Mouse (Mus musculus) Patski (cell line): Measurements from ENCODE around the gene Olfr1408. TPM values are rescaled to one million over a fixed set of nuclear protein-coding genes. Genes with fewer than 3 reads are reported as not detected.

Experiments used
- ATAC-seq: fragments of 100-300 bp; one replicate; pipeline ENCODE4 v1.8.0; 2021
- CTCF ChIA-PET: fragments of 350-600 bp; sonication (Branson Sonifier 250); formaldehyde crosslinking; loops from one replicate; lab custom pipeline; 2022; ENCODE audit warnings: inconsistent platforms; lab: Charles Lee
- POLR2A ChIA-PET: fragments of 350-600 bp; sonication (Branson Sonifier 250); formaldehyde crosslinking; loops from one replicate; lab custom pipeline; 2022; ENCODE audit warnings: antibody characterized with exemption, inconsistent platforms; lab: Charles Lee
- DNase-seq: peaks from one replicate; pipeline ENCODE4 v3.0.0-alpha.2; 2011; ENCODE audit warnings: low read depth, low spot score
- H3K27me3 ChIP-seq: fragments of 371-371 bp; one replicate; pipeline ENCODE4 v1.5.1; 2021
- CTCF ChIP-seq: fragments of 100-300 bp; IDR thresholded peaks from one replicate; pipeline ENCODE4 v1.5.1; 2021
- in situ Hi-C: fragments of 300-500 bp; cut with MboI; formaldehyde crosslinking; loops from 3 replicates; pipeline ENCODE4 v1.11.1; 2018; ENCODE audit warnings: low pct_unique_long_range_greater_than_20kb, mixed read lengths
- polyA plus RNA-seq: library from polyadenylated mRNA; unstranded; gene quantifications from one replicate; pipeline ENCODE4 v1.2.3, GENCODE M21; 2021

Gene Olfr1408
- polyA plus RNA-seq: not detected

- in situ Hi-C loops: no loop called here
- ChIA-PET POLR2A (no interaction called here), CTCF (no interaction called here)
- no peaks in the 10 kb centered on the region for H3K27me3 ChIP-seq
- no peak for TF ChIP-seq CTCF
- no peak for ATAC-seq
- no peak for DNase-seq
Observed at GRCm38 (mm10) chr1:173137274-173137673, at the start of gene Olfr1408. Gene Olfr1408, minus strand, starts transcription at chr1:173137374.

GRCm38 (mm10) chr1:173174154-173174842, 37.1 kb upstream of the Olfr1408 start:
- no peak for ATAC-seq
- ChIA-PET CTCF (no interaction called here), POLR2A (no interaction called here)
- no peak for TF ChIP-seq CTCF
- H3K27me3 ChIP-seq: no peaks in the 10 kb centered on the region
- no peak for DNase-seq
- in situ Hi-C loops: no loop called here

Other genes starting within 250 kb of the Olfr1408 start
- not detected for gene Apcs, start 242.3 kb downstream of the Olfr1408 start, polyA plus RNA-seq
- not detected for gene Olfr16, start 187.0 kb downstream of the Olfr1408 start, polyA plus RNA-seq
- gene Olfr1406, start 53.3 kb upstream of the Olfr1408 start, polyA plus RNA-seq: not detected
- gene Olfr218, start 60.4 kb upstream of the Olfr1408 start, polyA plus RNA-seq: not detected
- not detected for gene Olfr1404, start 75.0 kb upstream of the Olfr1408 start, polyA plus RNA-seq
- not detected for gene Fcer1a, start 89.8 kb upstream of the Olfr1408 start, polyA plus RNA-seq
- not detected for gene Olfr418, start 128.6 kb upstream of the Olfr1408 start, polyA plus RNA-seq
- gene Mptx2, start 140.4 kb upstream of the Olfr1408 start, polyA plus RNA-seq: not detected
- gene Ackr1, start 196.4 kb upstream of the Olfr1408 start, polyA plus RNA-seq: not detected
- 0.13 TPM for gene Aim2, start 213.5 kb upstream of the Olfr1408 start, polyA plus RNA-seq
- not detected for gene Cadm3, start 230.3 kb upstream of the Olfr1408 start, polyA plus RNA-seq